Mouse (Mus musculus): Measurements from ENCODE around the gene Spg11. TPM values are rescaled to one million over a fixed set of nuclear protein-coding genes. Genes with fewer than 3 reads are reported as not detected.
A peak's percentile ranks its signal among the peaks of the same experiment; 100 is the strongest.

Spg11 gene
- 1 to 10 TPM; 4.1 to 4.8 TPM for total RNA-seq (2021)
- long read RNA-seq, experiment 1, partial matches to known transcripts, result 0 of 2 reads
- long read RNA-seq, experiment 1, other reads (novel, unspliced or antisense), result 2 of 2 reads
- long read RNA-seq, experiment 2, partial matches to known transcripts, result 0 of 2 reads
- long read RNA-seq, experiment 2, other reads (novel, unspliced or antisense), result 2 of 2 reads

- peak; percentile 95 to 97 for DNase-seq
- intact Hi-C loops (cut with DNase I), result loop anchor here (2.0 kb wide), 1 partner anchor 41 kb away; no protein-coding TSS in a partner anchor
Observed at GRCm38 (mm10) chr2:122117961-122118958, at the start of gene Spg11. Gene Spg11 (minus strand): TSS chr2:122118386.

- intact Hi-C loops (cut with DNase I), result no loop called here
- no peak for DNase-seq
Observed at GRCm38 (mm10) chr2:122164293-122164692, 46.1 kb upstream of the Spg11 start.

GRCm38 (mm10) chr2:122163430-122164195, 45.4 kb upstream of the Spg11 start:
- intact Hi-C loops (cut with DNase I), result no loop called here
- DNase-seq, result no peak

GRCm38 (mm10) chr2:122162529-122162928, 44.3 kb upstream of the Spg11 start:
- intact Hi-C loops (cut with DNase I), result no loop called here
- no peak for DNase-seq

GRCm38 (mm10) chr2:122161542-122161941, 43.4 kb upstream of the Spg11 start:
- no peak for DNase-seq
- intact Hi-C loops (cut with DNase I), result no loop called here

- peak; percentile 76 to 84 for DNase-seq
- intact Hi-C loops (cut with DNase I), result no loop called here
Observed at GRCm38 (mm10) chr2:122160680-122161079, 42.5 kb upstream of the Spg11 start, which contains the start of gene Trim69. Gene Trim69 (plus strand): TSS chr2:122160700.

- DNase-seq, result no peak
- intact Hi-C loops (cut with DNase I), result loop anchor here (2.0 kb wide), 2 partner anchors 41 to 89 kb away; partner anchors contain the start of gene Spg11
Observed at GRCm38 (mm10) chr2:122159667-122160066, 41.5 kb upstream of the Spg11 start.

GRCm38 (mm10) chr2:122158362-122158802, 40.2 kb upstream of the Spg11 start:
- intact Hi-C loops (cut with DNase I), result loop anchor here (2.0 kb wide), 2 partner anchors 40 to 88 kb away; partner anchors contain the start of gene Spg11
- no peak for DNase-seq

GRCm38 (mm10) chr2:122157561-122157960, 39.4 kb upstream of the Spg11 start:
- intact Hi-C loops (cut with DNase I), result no loop called here
- DNase-seq, result no peak

- no peak for DNase-seq
- intact Hi-C loops (cut with DNase I), result no loop called here
Observed at GRCm38 (mm10) chr2:122156051-122156700, 38.0 kb upstream of the Spg11 start.

- intact Hi-C loops (cut with DNase I), result no loop called here
- no peak for DNase-seq
Observed at GRCm38 (mm10) chr2:122155292-122155691, 37.1 kb upstream of the Spg11 start.

GRCm38 (mm10) chr2:122154479-122154878, 36.3 kb upstream of the Spg11 start:
- intact Hi-C loops (cut with DNase I), result no loop called here
- DNase-seq, result no peak

GRCm38 (mm10) chr2:122153681-122154365, 35.6 kb upstream of the Spg11 start:
- no peak for DNase-seq
- intact Hi-C loops (cut with DNase I), result no loop called here

- DNase-seq, result no peak
- intact Hi-C loops (cut with DNase I), result no loop called here
Observed at GRCm38 (mm10) chr2:122152850-122153249, 34.7 kb upstream of the Spg11 start.

- no peak for DNase-seq
- intact Hi-C loops (cut with DNase I), result no loop called here
Observed at GRCm38 (mm10) chr2:122151221-122151620, 33.0 kb upstream of the Spg11 start.

GRCm38 (mm10) chr2:122149716-122150115, 31.5 kb upstream of the Spg11 start:
- DNase-seq, result no peak
- intact Hi-C loops (cut with DNase I), result no loop called here

GRCm38 (mm10) chr2:122149316-122149715, 31.1 kb upstream of the Spg11 start:
- DNase-seq, result no peak
- intact Hi-C loops (cut with DNase I), result no loop called here

- peak; percentile 45 to 46 for DNase-seq
- intact Hi-C loops (cut with DNase I), result no loop called here
Observed at GRCm38 (mm10) chr2:122148242-122148917, 30.2 kb upstream of the Spg11 start.

All from gastrocnemius, postnatal 36 days (tissue).